Mouse (Mus musculus): ENCODE data around the gene Olfr860.
"Not testable (repeated sequence)": the region's sequence is repeated elsewhere in the genome, so short reads cannot be mapped to it uniquely, and the experiment has no call there.

The Olfr860 gene

DNA sequence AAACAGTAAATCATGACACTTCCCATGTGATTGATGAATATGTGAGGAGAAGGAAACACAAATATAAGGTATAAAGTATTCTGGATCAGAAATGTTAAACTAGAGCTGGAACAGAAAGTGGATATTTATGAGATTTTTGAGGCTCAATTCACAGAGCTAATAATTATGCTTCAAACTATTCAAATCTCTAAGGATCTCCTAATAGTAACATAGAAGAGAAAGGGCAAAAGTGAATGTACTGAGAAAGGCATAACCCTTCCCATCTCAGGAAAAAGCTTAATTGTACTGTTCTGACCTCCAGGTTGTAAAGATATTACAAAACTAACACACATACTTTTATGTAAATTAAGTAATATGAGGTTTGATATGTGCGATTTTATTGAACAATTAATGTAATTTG lies at the start of gene Olfr860:
Olfr860 (minus strand) TSS at position 101 of the 400 bp plus-strand sequence.
- DNase-seq (ENCODE audit: low spot score in 2 of 2) = no peak

DNA sequence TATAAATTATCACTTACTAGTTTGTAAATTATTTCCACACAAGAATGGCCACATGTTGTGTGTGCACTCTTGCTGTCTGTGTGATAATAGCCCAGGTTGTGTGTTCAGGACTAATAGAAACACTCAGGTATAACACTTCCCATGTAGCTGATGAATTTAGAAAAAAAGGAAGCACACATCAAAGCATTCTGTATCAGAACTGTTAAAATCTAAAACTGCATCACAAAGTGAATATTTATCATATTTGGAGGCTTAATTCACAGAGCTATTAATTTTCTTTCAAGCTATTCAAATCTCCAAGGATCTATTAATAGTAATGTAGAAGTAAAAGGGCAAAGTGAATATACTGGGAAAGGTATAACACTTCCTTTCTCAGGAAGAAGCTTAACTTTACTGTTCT lies 38.4 kb upstream of the Olfr860 start, which contains the start of gene Olfr862:
Olfr862 (minus strand) TSS at position 101 of the 400 bp plus-strand sequence.
- no peak for DNase-seq (ENCODE audit: low spot score in 2 of 2)

DNA sequence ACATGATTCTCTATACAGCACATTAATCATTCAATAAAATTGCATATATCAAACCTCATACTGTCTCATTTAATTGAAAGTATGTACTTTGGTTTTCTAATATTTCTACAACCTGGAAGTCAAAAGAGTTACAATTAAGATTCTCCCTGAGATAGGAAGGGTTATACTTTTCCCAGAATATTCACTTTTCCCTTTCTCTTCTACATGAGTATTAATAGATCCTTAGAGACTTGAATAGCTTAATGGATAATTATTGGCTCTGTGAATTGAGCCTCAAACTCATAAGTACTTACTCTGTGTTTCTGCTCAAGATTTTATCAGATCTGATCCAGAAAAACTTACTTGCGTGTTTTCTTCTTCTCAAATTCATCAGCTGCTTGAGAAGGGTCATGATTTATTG lies 44.9 kb downstream of the Olfr860 start, which contains the start of gene Olfr859:
Olfr859 (plus strand) TSS at position 301 of the 400 bp plus-strand sequence.
- DNase-seq (ENCODE audit: low spot score in 2 of 2) = not testable (repeated sequence)

DNA sequence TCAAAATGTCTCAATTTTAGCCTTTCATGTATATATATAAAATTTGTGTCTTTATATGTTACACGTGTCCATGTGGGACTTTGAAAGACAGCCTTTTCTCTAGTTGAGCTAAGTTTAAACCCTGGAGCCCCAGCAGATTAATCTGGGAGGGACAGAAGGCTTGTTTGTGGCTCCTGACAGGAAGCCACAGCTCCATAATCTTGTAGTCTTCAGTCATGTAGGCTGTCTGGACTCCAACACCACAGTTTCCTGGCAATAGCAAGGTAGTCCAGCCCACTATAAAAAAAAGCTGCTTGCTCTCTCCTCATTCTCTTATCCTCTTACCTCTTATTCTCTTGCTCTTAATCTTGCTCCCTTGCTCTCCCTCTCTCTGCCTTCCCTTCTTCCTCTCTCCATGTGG lies 46.5 kb downstream of the Olfr860 start:
- DNase-seq (ENCODE audit: low spot score in 2 of 2) = no peak

All from urinary bladder, postnatal 4 days (tissue).